Mouse (Mus musculus) erythroblast, adult 5-6 weeks (primary cell): ENCODE data around the gene Tgm2. TPM values are rescaled to one million over a fixed set of nuclear protein-coding genes. Genes with fewer than 3 reads are reported as not detected.

Experiments used
- ATAC-seq: replicated peaks from 2 replicates; pipeline ENCODE4 v1.8.0; 2016; ENCODE audit warnings: moderate number of reproducible peaks, mild to moderate bottlenecking, moderate TSS enrichment, inconsistent platforms; ENCODE audit not compliant: poor library complexity, low FRiP score, severe bottlenecking
- total RNA-seq, 2 experiments: library from RNA; stranded (forward) in 1 of 2; stranded (reverse) in 1 of 2; fragments of 150-400 nt in 1 of 2; fragments of 200-764, 138-1000 nt in 1 of 2; gene quantifications; 2 replicates each; pipeline versions ENCODE4 v1.2.3 to v1.2.4; 2015 to 2017; ENCODE audit warnings: low replicate concordance in 2 of 2

Tgm2 gene
- total RNA-seq, 2 experiments from 2014 or later, result 2.1 to 6.6 TPM

- ATAC-seq, result no peak
These were observed 26.0 kb downstream of the Tgm2 start for GRCm38 (mm10) chr2:158120211-158120610.

GRCm38 (mm10) chr2:158119145-158119544 lies 27.1 kb downstream of the Tgm2 start:
- ATAC-seq, result no peak

GRCm38 (mm10) chr2:158116653-158117052 lies 29.6 kb downstream of the Tgm2 start:
- ATAC-seq, result no peak

- ATAC-seq, result no peak
These were observed 30.3 kb downstream of the Tgm2 start for GRCm38 (mm10) chr2:158115838-158116453.

GRCm38 (mm10) chr2:158114931-158115330 lies 31.3 kb downstream of the Tgm2 start:
- no peak for ATAC-seq

- ATAC-seq, result peak; percentile 67
These were observed 32.5 kb downstream of the Tgm2 start for GRCm38 (mm10) chr2:158113591-158114257.

GRCm38 (mm10) chr2:158109516-158109915 lies 36.7 kb downstream of the Tgm2 start:
- ATAC-seq, result no peak

GRCm38 (mm10) chr2:158106947-158107587 lies 39.2 kb downstream of the Tgm2 start:
- peak; percentile 74 for ATAC-seq

- no peak for ATAC-seq
These were observed 40.6 kb downstream of the Tgm2 start for GRCm38 (mm10) chr2:158105605-158106004.

GRCm38 (mm10) chr2:158104966-158105365 lies 41.3 kb downstream of the Tgm2 start:
- no peak for ATAC-seq

- ATAC-seq, result no peak
These were observed 44.5 kb downstream of the Tgm2 start for GRCm38 (mm10) chr2:158101768-158102167.

GRCm38 (mm10) chr2:158099537-158099936 lies 46.7 kb downstream of the Tgm2 start:
- ATAC-seq, result no peak

GRCm38 (mm10) chr2:158098730-158099129 lies 47.5 kb downstream of the Tgm2 start:
- no peak for ATAC-seq

GRCm38 (mm10) chr2:158097071-158097470 lies 49.2 kb downstream of the Tgm2 start:
- no peak for ATAC-seq

GRCm38 (mm10) chr2:158094846-158095245 lies 51.4 kb downstream of the Tgm2 start:
- ATAC-seq, result no peak

GRCm38 (mm10) chr2:158094300-158094699 lies 51.9 kb downstream of the Tgm2 start:
- no peak for ATAC-seq

GRCm38 (mm10) chr2:158093345-158093744 lies 52.9 kb downstream of the Tgm2 start:
- no peak for ATAC-seq

- ATAC-seq, result no peak
These were observed 56.1 kb downstream of the Tgm2 start for GRCm38 (mm10) chr2:158090096-158090495.

- ATAC-seq, result no peak
These were observed 61.8 kb downstream of the Tgm2 start for GRCm38 (mm10) chr2:158084486-158084885.

- no peak for ATAC-seq
These were observed 65.5 kb downstream of the Tgm2 start for GRCm38 (mm10) chr2:158080622-158081241.
